In the genomic region with DNA sequence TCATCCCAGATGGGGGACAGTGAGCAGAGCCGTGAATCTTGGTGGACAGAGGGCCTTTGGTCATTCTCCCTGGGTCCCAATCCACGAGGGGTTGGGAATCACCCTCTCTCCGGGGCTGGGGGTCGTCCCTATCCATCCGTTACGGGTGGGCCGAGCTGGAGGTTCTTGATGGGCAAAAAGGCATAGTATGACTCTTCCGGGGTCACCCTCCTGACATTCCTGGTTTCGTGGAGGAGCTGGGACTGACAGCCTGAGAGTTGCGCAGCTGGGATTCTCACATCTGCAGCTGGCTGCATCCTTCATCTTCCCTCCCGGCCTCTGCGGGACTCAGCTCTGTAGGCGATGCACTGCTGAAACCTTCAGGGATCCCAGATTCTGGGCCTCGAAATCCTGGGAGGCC, we compare ENCODE assay signal across 7 mouse cellular contexts. TPM values are rescaled to one million over a fixed set of nuclear protein-coding genes. Genes with fewer than 3 reads are reported as not detected.
DNase-seq lines count a peak whose midpoint lies in the region; ATAC-seq and TF ChIP-seq lines count a peak whose summit lies in the region.

No protein-coding gene starts in this region.

- peak overlapping the region; percentile 96 for H3K4me2 ChIP-seq in heart, embryonic 16.5 days (ENCODE audit: low read depth, low read length)
- H3K4me2 ChIP-seq in limb, embryonic 12.5 days: peak overlapping the region; percentile 79
- peak overlapping the region; percentile 97 for H3K4me2 ChIP-seq in neural tube, embryonic 11.5 days (ENCODE audit: low read depth)

- no peaks in the 10 kb centered on the region for H3K27me3 ChIP-seq in heart, embryonic 16.5 days (ENCODE audit: control insufficient read depth, insufficient read depth, low read length)
- peaks cover 14% of the 10 kb centered on the region; the same call in 1 of the 2 replicates for H3K27me3 ChIP-seq in limb, embryonic 12.5 days
- H3K27me3 ChIP-seq in neural tube, embryonic 11.5 days (ENCODE audit: control insufficient read depth, insufficient read depth, low read length): no peaks in the 10 kb centered on the region

- TF ChIP-seq CTCF in lung, adult 2 months (IDR thresholded peaks at IDR 0.05; ENCODE audit: insufficient read depth, low read length): no peak

- H3K27ac ChIP-seq in heart, embryonic 16.5 days (ENCODE audit: low read length): peak overlapping the region; percentile 89; the same call in 1 of the 2 replicates
- H3K27ac ChIP-seq in limb, embryonic 12.5 days: no peak overlapping the region
- H3K27ac ChIP-seq in neural tube, embryonic 11.5 days (ENCODE audit: low read depth, low read length): no peak overlapping the region

- H3K4me1 ChIP-seq in lung, adult 2 months (ENCODE audit: control insufficient read depth, insufficient read depth, low read length): peaks cover 13% of the 10 kb centered on the region
- H3K4me1 ChIP-seq in heart, embryonic 16.5 days (ENCODE audit: control insufficient read depth, insufficient read depth, low read length): peaks cover 19% of the 10 kb centered on the region
- peaks cover 16% of the 10 kb centered on the region for H3K4me1 ChIP-seq in limb, embryonic 12.5 days (replicated peaks)
- no peaks in the 10 kb centered on the region; the same call in 1 of the 2 replicates for H3K4me1 ChIP-seq in neural tube, embryonic 11.5 days (ENCODE audit: control insufficient read depth, insufficient read depth, low read length)

- no peak for TF ChIP-seq POLR2A in lung, adult 2 months (IDR thresholded peaks at IDR 0.05; ENCODE audit: borderline replicate concordance, extremely low read depth, low read depth, low read length)

- DNase-seq in lung, adult 2 months: no peak
- DNase-seq in lung, postnatal 25 days (ENCODE audit: low spot score): no peak
- DNase-seq in embryo, embryonic 10 days (ENCODE audit: low spot score): peak; percentile 61
- DNase-seq in neural tube, embryonic 11.5 days (ENCODE audit: low spot score): peak; percentile 47
- DNase-seq in urinary bladder, postnatal 10 days (ENCODE audit: low spot score): no peak

- H3K9me3 ChIP-seq in heart, embryonic 16.5 days (replicated peaks; ENCODE audit: control insufficient read depth, low read length): no peaks in the 10 kb centered on the region; the same call in 1 of the 2 replicates
- peaks cover 18% of the 10 kb centered on the region for H3K9me3 ChIP-seq in limb, embryonic 12.5 days
- H3K9me3 ChIP-seq in neural tube, embryonic 11.5 days (ENCODE audit: control insufficient read depth, low read length): no peaks in the 10 kb centered on the region

- peak overlapping the region; percentile 78 for H3K4me3 ChIP-seq in lung, adult 2 months (replicated peaks; ENCODE audit: extremely low read depth, low read depth, low read length)
- H3K4me3 ChIP-seq in heart, embryonic 16.5 days (ENCODE audit: low read length): peak overlapping the region; percentile 79
- peak overlapping the region; percentile 85 for H3K4me3 ChIP-seq in limb, embryonic 12.5 days (replicated peaks)
- peak overlapping the region; percentile 78 for H3K4me3 ChIP-seq in neural tube, embryonic 11.5 days (ENCODE audit: low read depth, low read length)

- no peak for ATAC-seq in heart, embryonic 16.5 days (replicated peaks; ENCODE audit: extremely low read depth, insufficient read depth, low FRiP score)
- ATAC-seq in limb, embryonic 12.5 days (ENCODE audit: insufficient number of reproducible peaks, insufficient read depth, low FRiP score, low TSS enrichment, low read depth): no peak
- ATAC-seq in neural tube, embryonic 11.5 days (ENCODE audit: insufficient read depth, low FRiP score, low TSS enrichment): no peak

- WGBS in lung, adult 2 months: 10% methylated on average over 14 of the region's 14 CpGs
- WGBS in heart, embryonic 16.5 days: 5% methylated on average over 14 of the region's 14 CpGs
- 1% methylated on average over 14 of the region's 14 CpGs for WGBS in limb, embryonic 12.5 days
- WGBS in neural tube, embryonic 11.5 days: 1% methylated on average over 14 of the region's 14 CpGs

- H3K9ac ChIP-seq in heart, embryonic 16.5 days (ENCODE audit: low read length): peak overlapping the region; percentile 86
- peak overlapping the region; percentile 87 for H3K9ac ChIP-seq in limb, embryonic 12.5 days (replicated peaks)
- H3K9ac ChIP-seq in neural tube, embryonic 11.5 days (ENCODE audit: low read length): peak overlapping the region; percentile 81

- peaks cover 7% of the 10 kb centered on the region for H3K36me3 ChIP-seq in heart, embryonic 16.5 days (ENCODE audit: control insufficient read depth, insufficient read depth)
- H3K36me3 ChIP-seq in limb, embryonic 12.5 days: peaks cover 16% of the 10 kb centered on the region
- H3K36me3 ChIP-seq in neural tube, embryonic 11.5 days (ENCODE audit: control insufficient read depth, insufficient read depth, low read length): no peaks in the 10 kb centered on the region

RNA-seq across cellular contexts. Expression of a gene that starts 1.0 kb away (rescaled TPM):
- polyA plus RNA-seq in lung, adult 2 months (2012; rRNA removed): 22.6 and 26.7 TPM in 2 replicates
- polyA plus RNA-seq in heart, embryonic 16.5 days (2015; fragmentation: Nextera tagmentation; extraction: Ambion mirVana): 50.4 and 53.2 TPM in 2 replicates
- 30.9 and 31.6 TPM in 2 replicates for polyA plus RNA-seq in limb, embryonic 12.5 days (2016; fragmentation: Nextera tagmentation; extraction: Ambion mirVana)
- 33.4 and 36.6 TPM in 2 replicates for polyA plus RNA-seq in neural tube, embryonic 11.5 days (2014; fragmentation: Nextera tagmentation; extraction: Ambion mirVana)

RNA-seq across cellular contexts. Expression of a gene that starts 9.6 kb away (rescaled TPM):
- polyA plus RNA-seq in lung, adult 2 months (2012; rRNA removed): 7.1 and 10.4 TPM in 2 replicates
- polyA plus RNA-seq in heart, embryonic 16.5 days (2015; fragmentation: Nextera tagmentation; extraction: Ambion mirVana): 27.7 and 29.6 TPM in 2 replicates
- polyA plus RNA-seq in limb, embryonic 12.5 days (2016; fragmentation: Nextera tagmentation; extraction: Ambion mirVana): 17.4 and 19.5 TPM in 2 replicates
- 14.3 and 15.4 TPM in 2 replicates for polyA plus RNA-seq in neural tube, embryonic 11.5 days (2014; fragmentation: Nextera tagmentation; extraction: Ambion mirVana)

RNA-seq across cellular contexts. Expression of a gene that starts 33.5 kb away (rescaled TPM):
- 5.7 and 6.8 TPM in 2 replicates for polyA plus RNA-seq in lung, adult 2 months (2012; rRNA removed)
- 4.1 and 5.2 TPM in 2 replicates for polyA plus RNA-seq in heart, embryonic 16.5 days (2015; fragmentation: Nextera tagmentation; extraction: Ambion mirVana)
- 4.3 and 4.5 TPM in 2 replicates for polyA plus RNA-seq in limb, embryonic 12.5 days (2016; fragmentation: Nextera tagmentation; extraction: Ambion mirVana)
- polyA plus RNA-seq in neural tube, embryonic 11.5 days (2014; fragmentation: Nextera tagmentation; extraction: Ambion mirVana): 3.8 and 7.4 TPM in 2 replicates

Comparison
In these comparisons a context has a peak if more than half of its experiments do, and no peak if none do; other contexts are left out.
1. DNase-seq: peak in embryo, embryonic 10 days (single experiment) and neural tube, embryonic 11.5 days (single experiment); none in lung, adult 2 months (single experiment), lung, postnatal 25 days (single experiment) and urinary bladder, postnatal 10 days (single experiment).
2. Peak in every context shown above with its lines, with median percentiles within 50 percentile points of each other: H3K4me3 ChIP-seq, H3K4me2 ChIP-seq and H3K9ac ChIP-seq.